Mouse (Mus musculus) MEL (cell line): ENCODE data around the gene Nlrp1b. TPM values are rescaled to one million over a fixed set of nuclear protein-coding genes. Genes with fewer than 3 reads are reported as not detected.

Source experiments
- polyA plus RNA-seq, 2 experiments: library from polyadenylated mRNA; stranded (reverse) in 1 of 2; unstranded in 1 of 2; fragments of >175 nt in 1 of 2; fragments of >200 nt in 1 of 2; gene quantifications; 2 replicates each; pipeline versions ENCODE4 v1.2.1 to v1.2.4; 2012; ENCODE audit warnings: low replicate concordance in 2 of 2, low read depth in 1 of 2; ENCODE audit not compliant: insufficient read length in 2 of 2, insufficient read depth in 1 of 2, missing spikeins in 1 of 2
- total RNA-seq: library from RNA; depleted of rRNA; stranded (reverse); fragments of 300-350 nt; gene quantifications from 2 replicates; pipeline ENCODE4 v1.2.3, GENCODE M21; 2012; rRNA removed

Nlrp1b gene
- total and polyA plus RNA-seq, 3 experiments, result not detected

Other genes with a start within 250 kb of the Nlrp1b start
- 164 and 188 TPM in 2 replicates for gene C1qbp, start 247.7 kb downstream of the Nlrp1b start, total RNA-seq
- 100 to 1,000 TPM in 1 of 2 experiments, not detected in 1; 614 TPM for gene C1qbp, start 247.7 kb downstream of the Nlrp1b start, polyA plus RNA-seq
- gene Dhx33, start 226.3 kb downstream of the Nlrp1b start, total RNA-seq, result 40.2 and 49.8 TPM in 2 replicates
- gene Dhx33, start 226.3 kb downstream of the Nlrp1b start, polyA plus RNA-seq, result 10 to 100 TPM in 1 of 2 experiments, not detected in 1; 42.6 TPM
- 27.5 and 34.0 TPM in 2 replicates for gene Mis12, start 211.1 kb downstream of the Nlrp1b start, total RNA-seq
- 10 to 100 TPM in 1 of 2 experiments, not detected in 1; 17.2 TPM for gene Mis12, start 211.1 kb downstream of the Nlrp1b start, polyA plus RNA-seq
- gene Derl2, start 210.9 kb downstream of the Nlrp1b start, total RNA-seq, result 27.0 and 32.8 TPM in 2 replicates
- 10 to 100 TPM in 1 of 2 experiments, not detected in 1; 32.8 TPM for gene Derl2, start 210.9 kb downstream of the Nlrp1b start, polyA plus RNA-seq
- 0.10 and 0.15 TPM in 2 replicates for gene 6330403K07Rik, start 197.2 kb downstream of the Nlrp1b start, total RNA-seq
- gene 6330403K07Rik, start 197.2 kb downstream of the Nlrp1b start, polyA plus RNA-seq, result under 1 TPM in 1 of 2 experiments, not detected in 1; 0.82 TPM
- not detected in 2 replicates for gene Nlrp1a, start 86.0 kb downstream of the Nlrp1b start, total RNA-seq
- not detected for gene Nlrp1a, start 86.0 kb downstream of the Nlrp1b start, polyA plus RNA-seq